Mouse (Mus musculus) CD4-positive, CD25-positive, alpha-beta regulatory T cell, adult 4 months (primary cell): ENCODE measurements around the gene Stx18. TPM values are rescaled to one million over a fixed set of nuclear protein-coding genes. Genes with fewer than 3 reads are reported as not detected.

Experiments used
- ATAC-seq: one replicate; pipeline ENCODE4 v1.8.0; 2017
- polyA plus RNA-seq, 2 experiments: library from polyadenylated mRNA; unstranded; fragments of 100-300 nt; shearing (Covaris generic); gene quantifications; one replicate each; pipeline ENCODE4 v1.2.1; 2017

Gene Stx18
- polyA plus RNA-seq, 2 experiments from 2014 or later = 21.9 to 22.1 TPM

DNA sequence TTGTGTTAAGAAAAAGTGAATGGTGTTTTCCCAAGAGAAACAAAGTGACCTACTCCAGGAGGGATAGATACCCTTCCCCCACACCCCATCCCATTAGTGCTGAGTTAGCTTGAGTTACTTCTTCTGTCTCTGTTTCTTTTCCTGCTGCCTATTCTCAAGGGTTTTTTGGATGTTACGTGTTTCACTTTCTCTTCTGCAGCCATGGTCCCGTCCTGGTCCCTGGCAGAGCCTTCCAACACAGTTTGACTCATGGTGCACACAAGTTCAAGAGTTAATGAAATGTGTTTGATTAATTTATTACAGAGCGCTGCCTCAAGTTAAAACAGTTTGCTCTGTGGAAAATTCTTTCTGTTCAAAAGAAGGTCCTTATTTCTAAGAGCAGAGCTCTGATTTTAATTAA, 44.0 kb downstream of the Stx18 start:
- no peak for ATAC-seq

DNA sequence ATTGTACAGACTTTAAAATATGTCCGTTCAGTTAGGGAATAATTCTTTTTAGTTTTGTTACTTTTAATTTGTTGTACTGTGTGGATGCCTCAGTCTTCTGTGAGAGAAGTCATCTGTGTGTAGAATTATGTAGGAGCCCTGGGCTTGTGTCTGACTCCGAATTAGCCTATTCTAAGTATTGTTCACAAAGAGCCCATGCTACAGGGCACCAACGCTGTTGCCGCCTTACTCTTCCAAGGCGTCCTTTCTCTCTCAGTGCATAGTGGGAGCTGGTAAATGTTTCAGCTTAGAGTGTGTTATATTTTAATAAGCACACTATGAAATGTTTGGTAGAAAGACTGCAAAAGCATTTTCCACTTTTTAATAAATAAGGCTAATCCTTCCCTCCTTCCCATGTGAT, 44.8 kb downstream of the Stx18 start:
- no peak for ATAC-seq

DNA sequence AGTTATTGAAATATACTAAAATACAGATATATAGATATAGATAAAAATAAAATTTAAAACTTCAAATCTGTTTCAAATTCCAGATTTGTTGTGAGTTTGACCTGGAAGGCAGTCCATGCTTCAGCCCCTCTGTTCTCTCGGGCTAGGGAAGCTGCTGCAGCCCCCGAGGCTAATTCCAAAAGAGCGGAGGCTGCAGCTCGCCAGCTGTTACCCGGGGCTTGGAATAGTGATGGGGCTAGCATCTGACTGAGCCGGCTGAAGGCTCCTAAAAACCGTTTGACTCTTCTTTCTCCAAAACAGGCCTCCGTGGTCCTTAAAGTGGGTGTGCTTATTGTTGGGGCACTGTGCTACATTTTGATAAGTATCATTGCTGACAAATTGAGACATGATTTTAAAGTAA, 46.1 kb downstream of the Stx18 start:
- no peak for ATAC-seq

DNA sequence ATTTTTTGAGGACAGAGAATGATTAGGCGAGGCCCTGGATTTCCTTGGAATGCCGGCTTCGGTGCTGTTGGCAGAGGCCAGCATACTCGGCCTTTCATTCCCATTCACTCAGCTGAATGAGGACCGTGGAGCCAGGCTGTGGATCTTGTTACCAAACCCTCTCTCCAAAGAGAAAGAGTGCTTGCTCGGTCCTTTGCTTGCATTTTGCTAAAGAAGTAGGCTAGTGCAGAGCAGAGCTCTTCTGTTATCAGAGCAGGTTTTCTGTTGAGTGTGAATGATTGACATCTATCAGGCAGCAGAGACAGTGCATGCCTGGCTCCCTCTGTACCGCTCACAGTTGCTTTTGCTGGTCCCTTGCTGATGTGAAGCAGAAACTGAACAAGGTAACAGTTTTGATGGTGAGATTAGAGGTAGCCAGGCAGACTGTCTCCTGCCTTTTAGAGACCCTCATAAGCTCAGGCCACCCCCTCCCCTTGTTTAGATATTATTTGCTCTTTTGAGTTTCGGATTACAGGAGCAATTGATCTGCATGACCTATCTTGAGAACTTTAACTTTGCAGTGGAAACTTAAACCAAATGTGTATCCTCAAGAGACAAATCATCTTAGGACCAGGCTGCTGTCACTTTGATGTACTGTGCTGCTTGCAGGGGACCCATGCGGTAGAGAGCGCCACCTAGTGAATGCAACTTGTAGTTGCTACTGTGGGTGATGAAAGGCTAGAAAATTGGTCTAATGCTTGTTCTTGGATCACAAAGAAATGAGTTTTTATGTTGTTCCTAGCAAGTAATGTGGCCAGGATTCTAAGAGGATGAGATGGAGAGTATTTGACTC, 47.2 kb downstream of the Stx18 start:
- peak; percentile 63 for ATAC-seq

DNA sequence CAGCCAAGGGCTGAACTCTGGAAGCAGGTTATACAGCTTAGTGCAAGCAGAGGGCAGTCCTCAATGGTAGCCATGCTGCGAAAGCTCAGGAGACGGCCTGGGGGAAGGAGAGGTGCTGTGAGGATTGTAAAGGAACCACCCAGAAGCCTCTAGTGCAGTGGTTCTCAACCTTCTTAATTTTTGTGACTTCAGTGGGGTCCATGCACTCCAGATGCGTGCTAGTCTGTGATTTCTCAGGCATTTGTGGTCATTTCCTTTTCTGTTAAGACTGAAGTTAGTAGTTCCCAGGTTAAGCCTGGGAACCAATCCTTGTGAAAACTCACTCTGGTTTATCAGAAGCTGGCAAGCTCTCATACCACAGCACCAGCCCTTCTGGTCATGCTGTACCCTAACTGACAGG, 51.6 kb downstream of the Stx18 start:
- ATAC-seq = no peak

DNA sequence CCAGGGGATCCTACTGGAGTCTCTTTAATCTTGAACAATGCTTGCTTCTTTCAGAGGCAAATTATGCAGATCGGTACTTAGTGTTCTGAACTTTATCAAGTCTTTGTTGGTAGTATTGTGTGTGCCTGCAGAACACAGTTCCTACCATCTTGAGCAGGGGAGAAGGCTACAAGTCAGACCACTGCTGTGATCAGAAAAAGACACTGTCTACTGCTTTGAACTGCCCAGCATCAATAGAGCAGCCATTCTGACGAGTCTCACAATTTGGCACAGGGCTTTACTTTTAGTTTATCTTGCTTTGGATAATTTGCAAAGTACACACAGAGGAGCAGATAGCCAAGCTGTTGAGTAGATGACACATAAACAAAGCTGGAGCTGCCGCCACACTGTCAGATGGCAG, 52.0 kb downstream of the Stx18 start:
- ATAC-seq = no peak

DNA sequence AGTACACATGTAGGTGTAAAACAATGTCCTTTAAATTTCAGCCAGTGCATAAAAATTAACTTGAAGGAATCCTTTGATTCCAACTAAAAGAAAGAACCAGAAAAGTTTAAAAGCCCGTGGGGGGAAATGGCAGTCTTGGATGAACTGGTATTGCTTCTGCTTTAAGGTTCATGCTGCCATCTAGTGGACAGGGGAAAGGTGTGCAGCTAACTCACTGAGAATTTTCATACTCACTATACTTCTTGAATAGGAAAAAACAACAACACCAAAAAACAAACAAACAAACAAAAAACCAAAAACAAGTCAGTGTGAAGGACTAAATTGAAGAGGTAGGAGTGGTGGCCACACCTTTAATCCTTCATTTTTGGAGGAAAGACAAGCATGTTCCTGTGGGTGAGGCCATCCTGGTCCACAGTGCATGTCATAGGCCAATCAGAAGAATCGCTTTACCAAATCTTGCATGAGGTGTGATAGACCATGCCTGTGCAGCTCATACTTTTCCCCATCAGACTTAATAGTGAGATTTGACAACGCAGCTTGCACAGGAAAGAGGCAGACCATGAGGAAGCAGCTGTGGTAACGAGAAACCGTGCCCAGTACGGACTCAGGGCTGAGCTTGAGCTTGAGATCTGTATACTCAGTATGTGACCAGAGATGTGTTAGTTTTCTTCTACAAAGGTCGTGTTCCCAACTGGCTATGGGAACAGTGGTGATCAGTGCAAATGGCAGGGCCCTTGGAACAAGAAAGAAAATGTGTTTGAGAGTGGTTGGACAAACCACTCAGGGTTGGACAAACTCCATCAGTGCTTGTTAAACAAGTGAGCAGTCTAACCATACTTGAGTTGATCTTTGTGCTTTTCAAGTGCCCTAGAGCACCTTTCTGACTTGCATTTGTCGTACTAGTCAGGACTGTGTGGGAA, 52.8 kb downstream of the Stx18 start:
- ATAC-seq = peak; percentile 68

DNA sequence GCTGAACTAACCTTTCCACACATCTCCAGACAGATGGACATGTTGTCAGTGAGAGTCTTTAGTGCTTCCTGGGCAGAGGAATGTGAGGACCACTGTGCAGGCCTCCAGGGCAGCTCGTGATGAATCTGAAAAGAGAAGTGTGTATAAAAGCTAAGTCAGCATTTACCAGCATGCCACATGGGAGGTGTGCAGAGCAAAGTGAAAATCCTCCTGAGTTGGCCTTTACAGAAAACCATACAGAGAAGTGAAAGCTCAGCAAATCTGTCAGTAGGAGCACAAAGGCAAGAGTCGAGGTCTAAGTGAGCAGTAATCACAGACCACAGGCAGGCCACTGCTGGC, 53.4 kb downstream of the Stx18 start:
- ATAC-seq = no peak

DNA sequence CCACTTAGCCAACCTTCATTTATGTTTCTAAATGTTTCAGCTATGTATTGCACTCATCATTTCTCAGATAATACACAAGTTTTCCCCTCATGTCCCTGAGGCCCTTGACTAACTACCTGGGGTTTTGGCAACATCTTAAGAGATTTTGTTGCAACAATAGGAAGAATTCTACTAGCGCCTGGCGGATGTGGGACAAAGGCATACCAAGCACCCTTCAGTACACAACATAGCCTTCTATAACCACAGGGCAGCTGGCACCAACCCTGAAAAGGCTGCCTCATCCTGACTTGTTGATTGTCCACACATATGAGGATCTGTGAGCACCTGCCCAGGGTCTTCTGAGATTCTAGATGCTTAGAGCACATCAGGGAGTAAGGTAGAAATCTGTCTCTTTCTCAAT, 55.8 kb downstream of the Stx18 start:
- ATAC-seq = no peak

DNA sequence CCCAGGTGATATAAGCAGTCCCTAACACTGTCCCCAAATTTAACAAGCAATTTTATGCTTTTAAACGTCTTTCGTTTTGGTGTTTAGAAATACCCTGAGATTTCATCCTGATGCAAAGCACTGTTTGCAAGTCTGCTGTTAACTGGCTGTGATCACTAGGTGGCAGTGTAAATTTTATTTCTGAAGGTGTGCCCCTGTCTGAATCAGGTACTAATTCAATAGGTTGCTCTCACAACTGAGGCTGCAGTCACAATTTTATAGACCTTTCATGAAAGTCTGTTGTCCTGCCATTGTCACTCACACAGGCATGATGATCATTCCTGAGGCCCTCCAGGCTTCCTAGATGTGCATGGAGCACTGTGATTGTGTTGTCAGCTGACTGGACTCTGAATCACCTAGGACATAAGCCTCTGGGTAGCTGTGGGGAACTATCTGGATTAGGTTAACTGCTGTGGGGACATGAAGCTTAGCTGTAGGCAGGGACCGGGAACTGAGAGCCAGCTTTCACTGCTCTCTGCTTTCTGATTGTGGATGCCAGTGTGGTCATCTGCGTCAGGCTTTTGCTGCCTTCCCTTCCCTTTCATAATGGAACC, 59.1 kb downstream of the Stx18 start:
- ATAC-seq = no peak

DNA sequence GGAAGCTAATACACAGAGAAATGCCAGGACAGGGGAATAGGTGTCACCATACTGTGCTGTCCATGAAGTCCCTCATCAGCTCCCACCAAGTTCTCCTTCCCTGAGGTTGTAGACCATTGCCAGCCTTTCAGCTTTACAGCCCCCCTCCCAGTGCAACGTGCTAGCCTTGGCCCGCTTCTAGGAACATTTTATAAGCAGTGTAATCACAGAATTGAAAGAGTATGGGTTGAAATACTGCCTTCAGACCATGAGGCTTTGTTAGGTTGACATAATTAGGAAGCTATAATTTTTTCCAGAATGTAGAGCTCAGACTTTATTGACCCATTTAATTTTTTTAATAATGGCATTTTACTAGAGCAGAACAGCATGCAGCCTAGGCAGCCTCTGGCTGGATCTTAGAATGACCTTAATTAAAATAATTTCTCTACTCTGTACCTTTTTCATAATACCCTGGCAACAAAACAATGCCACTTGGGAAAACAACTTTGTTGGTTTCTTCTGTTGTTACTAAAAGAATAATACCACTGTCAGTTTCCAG, 60.7 kb downstream of the Stx18 start:
- ATAC-seq = no peak

DNA sequence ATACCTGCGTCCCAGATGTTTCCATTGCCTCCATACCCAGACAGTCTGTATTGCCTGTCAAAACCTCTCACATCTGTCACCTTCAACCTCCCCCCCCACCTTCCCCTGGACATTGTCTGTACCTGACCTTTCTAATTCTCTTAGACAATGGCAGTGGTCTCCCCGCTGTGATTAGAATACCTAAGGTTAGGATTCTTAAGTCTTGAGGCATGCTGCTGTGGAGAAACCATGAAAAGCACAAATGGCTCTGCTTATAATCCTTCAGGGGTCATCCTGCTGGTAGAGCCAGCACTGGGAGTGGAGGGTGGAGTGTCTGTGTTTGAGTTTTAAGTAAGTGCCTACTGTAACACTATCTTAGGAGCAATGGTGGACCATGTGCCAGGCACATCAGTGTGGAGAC, 64.4 kb downstream of the Stx18 start:
- ATAC-seq = no peak

DNA sequence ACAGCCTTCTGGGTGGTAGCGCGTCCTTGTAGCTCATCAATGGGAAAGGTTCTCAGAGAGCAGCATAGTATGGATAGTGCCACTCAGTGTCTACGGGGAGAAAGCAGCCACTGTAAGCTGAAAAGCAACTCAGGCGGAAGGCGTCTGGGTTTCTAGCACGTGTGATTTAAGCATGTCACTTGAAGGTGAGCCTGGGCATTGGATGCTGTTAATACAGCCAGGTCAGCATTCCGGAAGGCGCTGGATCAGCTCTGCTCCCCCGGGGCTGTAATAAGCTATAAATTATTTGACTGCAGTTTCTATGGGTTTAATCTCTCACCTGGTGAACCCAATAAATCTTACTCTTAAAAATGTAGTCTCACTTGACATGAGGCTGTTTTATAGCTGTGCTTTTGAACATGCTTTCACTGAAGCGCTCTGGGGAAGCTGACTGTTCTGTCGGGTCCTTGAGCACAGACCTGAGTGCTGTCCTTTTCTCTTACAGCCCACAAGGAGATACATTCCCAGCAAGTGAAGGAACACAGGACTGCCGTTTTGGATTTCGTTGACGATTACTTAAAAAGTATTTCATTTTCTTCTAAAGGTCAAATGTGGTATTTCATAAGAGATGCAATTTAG, 67.6 kb downstream of the Stx18 start:
- no peak for ATAC-seq

DNA sequence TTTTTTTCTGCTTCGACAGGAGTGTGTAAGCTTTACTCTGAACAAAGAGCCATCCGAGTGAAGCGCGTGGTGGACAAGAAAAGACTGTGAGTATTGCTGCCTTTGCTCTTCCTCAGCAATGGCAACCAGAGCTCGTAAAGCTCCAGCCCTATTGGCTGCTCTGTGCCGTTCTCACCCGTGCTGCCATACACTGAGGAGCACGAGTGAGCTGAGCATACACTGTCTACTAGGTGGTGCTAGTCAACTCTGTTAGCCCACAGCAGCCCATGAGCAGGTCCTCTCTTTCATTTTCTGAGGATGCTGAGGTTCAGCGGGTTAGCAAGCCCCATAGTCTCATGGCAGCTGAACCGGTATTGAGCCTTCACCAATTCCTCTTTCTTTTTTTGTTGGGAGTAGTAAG, 68.3 kb downstream of the Stx18 start:
- ATAC-seq = no peak

DNA sequence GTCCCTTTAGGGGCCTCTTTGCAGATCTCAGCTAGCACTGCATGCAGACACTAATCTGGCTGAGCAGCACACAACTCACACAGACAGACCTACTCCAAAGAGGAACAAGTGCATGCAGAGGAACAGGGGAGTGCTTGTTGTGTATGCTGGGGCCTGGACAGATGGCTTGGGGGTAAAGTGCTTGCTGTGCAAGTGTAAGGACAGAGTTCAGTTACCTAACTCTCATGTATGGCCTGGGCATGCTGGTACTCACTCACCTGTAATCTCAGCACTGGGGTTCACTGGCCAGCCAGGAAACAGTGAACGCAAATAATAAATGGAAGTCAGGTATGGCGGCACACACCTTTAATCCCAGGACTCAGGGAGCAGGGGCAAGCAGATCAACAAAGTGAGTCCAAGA, 76.0 kb downstream of the Stx18 start:
- no peak for ATAC-seq

DNA sequence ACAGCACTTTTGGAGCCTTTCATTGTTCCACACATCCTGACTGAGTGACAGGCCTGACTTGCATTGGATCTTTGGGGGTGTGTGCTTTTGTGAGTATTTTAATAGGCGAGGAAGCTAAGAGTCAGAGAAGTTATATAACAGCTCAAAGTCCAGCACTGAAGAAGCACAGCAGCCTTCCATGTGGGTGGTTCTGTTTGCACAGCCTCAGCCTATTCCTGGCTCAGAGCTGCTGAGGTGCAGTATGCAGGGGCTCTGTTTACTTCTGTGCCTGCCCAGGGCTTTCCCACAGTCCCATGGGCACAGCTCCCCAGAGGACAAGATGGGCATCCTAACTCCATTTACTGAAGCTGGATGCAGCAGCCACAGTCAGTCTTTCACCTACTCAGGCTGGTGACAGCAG, 78.5 kb downstream of the Stx18 start:
- no peak for ATAC-seq

DNA sequence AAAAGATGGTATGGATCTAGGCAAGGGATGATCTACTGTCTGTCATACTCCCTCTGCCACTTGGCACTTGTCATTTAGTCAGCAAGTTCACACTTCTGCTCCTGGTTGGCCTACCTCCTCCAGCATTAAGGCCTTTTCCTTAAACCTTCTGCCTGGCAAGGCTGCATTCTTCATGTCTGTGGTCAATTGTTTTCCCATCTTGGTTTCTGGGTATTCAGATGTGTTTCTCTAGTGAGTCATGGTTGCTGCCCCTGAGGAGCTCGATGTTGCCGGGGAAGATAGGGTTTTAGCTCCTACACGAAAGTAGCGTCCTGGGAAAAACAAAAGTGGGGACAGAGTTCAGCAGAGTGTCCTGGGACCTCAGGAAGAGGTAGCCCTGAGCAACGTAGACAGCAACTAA, 80.7 kb downstream of the Stx18 start:
- ATAC-seq = no peak

DNA sequence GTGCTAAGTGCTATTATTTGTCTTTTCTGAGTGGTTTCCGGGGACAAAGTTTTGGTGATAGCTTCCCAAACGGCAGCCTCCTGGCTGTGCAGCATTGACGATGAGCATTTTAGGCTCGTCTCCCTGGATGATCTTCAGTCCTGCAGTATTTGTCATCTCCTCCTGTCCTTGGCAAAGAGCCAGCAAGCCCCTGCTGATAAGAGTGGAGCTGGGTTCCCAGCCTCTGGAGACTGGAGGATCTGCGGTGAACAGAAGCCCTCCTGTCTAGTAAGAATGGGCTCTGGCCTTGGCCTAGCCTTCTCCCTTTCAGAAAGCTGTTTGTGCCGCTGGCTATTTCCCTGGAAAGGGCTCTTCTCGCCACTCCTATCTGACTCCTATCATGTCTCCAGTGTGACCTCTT, 83.2 kb downstream of the Stx18 start:
- no peak for ATAC-seq

DNA sequence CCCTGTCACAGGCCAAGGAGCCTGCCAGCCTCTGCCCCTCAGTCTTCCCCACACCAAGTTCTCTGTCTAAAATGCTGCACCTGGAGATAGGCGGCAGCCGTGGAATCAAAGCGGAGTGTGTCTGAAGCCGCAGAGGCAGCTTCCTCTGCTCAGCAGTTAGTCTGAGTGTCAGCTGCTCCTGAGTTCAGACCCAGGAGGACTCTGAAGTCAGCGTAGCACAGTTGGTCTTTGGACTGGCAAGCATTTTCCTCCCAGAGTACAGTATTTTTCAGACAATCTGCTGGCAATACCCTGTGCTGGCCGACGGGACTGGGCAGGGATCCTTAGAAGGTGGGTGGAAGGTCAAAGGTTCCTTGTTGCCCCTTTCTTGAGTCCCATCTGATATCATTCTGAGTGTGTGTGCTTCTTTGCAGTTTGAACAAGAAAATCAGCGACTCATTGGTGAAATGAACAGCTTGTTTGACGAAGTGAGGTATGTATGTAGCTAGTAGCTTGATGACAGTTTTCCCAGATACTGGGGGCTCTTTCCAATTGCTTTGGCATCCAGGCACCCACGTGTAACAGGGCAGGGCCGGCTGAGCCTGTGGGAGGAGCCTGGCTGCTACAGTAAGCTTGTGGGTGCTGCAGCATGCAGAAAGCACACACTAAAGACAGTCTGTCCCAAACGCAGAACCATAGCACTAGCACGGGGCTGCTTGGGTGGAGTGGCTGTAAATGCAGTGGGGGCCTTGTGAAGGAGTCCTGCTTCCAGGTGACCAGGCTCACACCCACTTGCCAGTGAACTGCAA, 88.2 kb downstream of the Stx18 start:
- no peak for ATAC-seq

DNA sequence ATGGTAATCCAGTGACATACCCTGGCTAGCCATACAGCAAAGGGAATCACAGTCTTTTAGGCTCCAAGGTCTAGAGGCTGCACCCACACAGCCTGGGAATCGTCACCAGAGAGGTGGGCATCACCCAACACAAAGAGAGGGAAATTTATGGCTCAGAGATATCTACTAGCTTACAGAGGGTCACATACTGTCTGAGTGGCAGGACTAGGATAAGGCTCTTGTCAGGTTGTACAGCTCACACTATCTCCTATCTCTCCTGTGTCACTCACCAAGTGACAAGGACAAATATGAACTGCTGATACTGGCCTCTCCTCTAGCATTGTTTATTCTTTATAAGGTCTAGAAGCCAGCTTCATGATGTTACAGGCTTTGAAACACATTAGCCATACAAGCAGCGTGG, 90.8 kb downstream of the Stx18 start:
- no peak for ATAC-seq

DNA sequence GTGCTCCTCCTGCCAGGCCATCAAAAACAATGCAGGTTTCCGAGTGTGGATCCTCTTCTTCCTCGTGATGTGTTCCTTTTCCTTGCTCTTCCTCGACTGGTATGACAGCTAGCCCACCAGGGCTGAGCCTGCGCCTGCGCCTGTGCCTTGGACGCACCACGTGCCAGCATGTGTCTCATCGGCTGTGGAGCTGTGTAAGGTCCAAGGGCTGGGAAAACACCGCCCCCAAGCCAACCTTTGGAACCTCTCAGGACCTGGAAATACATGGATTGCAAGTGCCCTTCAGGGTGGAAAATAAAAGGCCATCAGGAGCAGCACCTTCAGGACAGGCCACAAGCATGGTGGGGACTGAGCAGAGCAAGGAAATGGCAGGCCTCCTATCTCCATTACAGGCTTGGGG, 97.7 kb downstream of the Stx18 start:
- ATAC-seq = no peak

DNA sequence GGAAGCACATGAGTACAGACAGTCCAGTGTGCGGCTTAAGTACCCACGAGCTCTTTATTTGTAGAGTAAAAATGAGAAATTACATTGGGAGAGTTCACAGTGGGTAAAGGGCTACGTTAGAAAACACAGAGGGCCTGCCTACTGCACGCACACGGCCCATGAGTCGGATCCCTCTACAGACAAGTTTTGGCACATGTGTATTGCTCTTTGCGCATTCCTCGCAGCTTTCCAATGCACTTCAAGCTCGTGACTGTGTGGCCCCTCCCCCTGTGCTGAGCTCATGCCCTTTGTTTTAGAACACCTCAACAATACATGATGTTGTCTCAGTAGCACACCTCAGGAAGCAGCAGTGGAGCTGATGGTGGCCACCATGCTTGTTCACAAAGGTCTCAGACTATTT, 98.6 kb downstream of the Stx18 start:
- ATAC-seq = no peak
